Mouse (Mus musculus) lung, postnatal 36 days (tissue): ENCODE data around the gene Galns.
A peak's percentile ranks its signal among the peaks of the same experiment; 100 is the strongest.

ENCODE experiments used
- DNase-seq: peaks from one replicate; pipeline ENCODE4 v3.0.0; 2022; ENCODE audit warnings: mixed read lengths

Galns gene

GRCm38 (mm10) chr8:122564363-122565352 is 46.6 kb downstream of the Galns start:
- no peak for DNase-seq

- DNase-seq: no peak
These were observed 50.1 kb downstream of the Galns start for GRCm38 (mm10) chr8:122561199-122561598.

- peak; percentile 65 for DNase-seq
These were observed 52.5 kb downstream of the Galns start for GRCm38 (mm10) chr8:122558671-122559349.

DNA sequence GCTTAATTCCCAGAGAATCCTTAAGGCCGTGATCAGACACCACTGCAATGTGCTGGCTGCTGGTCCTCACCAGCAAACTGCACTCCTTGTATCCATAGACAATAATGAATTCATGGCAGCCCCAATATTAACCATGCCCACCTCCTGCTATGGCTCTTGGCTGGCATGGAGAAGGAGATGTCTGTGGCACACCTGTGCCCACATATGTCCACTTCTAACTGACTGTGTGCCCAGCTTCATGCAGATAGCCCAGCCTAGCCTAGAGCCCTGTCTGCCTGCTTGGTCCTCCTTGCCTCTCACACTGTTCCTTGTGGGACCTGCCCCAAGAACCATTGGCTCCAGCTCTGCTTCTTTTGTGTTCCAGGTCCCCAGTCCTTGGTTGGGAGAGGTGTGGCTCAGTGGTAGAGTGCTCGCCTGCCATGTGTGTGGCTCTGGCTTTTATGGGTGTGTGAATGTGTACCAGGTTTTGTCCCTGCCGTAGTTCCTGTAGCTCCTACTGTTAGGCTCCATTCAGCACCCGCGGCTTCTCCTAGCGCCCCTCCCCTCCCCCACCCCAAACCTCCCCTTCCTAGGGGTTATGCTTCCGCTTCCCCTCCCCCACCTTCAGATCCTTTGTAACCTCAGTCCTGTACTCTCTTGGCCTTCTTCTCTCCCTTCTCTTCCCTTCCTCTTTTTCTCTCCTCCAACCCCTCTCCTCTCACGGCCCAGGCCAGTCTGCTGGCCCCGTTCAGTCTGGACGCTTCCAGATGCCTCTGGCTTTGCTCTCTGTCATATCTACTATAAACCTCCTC is 53.8 kb downstream of the Galns start:
- no peak for DNase-seq

DNA sequence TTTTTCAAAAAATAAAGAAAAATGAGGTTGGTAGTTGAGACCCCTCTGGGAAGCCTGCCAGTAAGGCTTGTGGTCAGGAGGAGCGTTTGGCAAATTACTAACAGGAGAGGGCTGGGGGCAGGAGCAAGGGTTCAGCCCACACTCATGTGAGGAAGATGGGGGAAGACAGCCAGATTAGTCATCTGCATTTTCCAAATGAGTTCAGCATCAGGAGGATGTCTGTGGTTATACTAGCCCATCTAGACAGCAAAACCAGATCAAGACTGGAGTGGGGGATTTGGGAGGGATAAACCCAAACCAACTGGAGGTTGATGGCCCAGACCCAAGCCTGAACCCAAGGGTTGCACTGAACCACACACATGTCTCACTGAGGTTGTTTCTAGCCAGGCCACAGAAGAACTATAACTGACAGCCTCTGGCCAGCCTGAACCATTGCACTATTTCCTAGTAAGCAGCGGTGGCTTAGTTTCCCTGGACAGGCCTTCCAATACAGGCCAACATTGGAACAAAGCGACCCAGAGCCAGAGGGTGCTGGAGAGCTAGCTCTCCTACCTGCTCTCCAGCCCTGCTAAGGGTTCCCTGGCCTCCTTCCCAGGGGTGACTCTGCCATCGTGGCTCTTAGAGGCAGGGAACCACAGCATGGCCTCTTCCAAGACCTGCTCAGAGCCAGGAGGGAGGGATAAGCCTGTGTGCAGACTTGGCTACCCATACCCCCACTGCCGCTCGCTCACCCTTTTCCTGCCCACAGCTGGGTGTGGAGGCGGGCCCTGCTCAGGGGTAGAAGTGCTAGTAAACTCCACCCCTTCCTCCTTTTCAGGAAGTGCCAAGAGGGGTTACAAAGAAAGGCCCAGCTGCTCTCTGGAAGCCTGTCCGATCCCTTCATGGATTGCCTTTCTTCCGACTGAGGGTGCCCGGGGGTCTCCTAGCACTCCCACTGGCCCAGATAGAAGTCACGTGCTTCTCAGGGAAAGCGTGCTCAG is 54.9 kb downstream of the Galns start:
- peak; percentile 85 for DNase-seq

- no peak for DNase-seq
These were observed 56.5 kb downstream of the Galns start for GRCm38 (mm10) chr8:122554786-122555185.

- peak; percentile 96 for DNase-seq
These were observed 59.8 kb downstream of the Galns start, which contains the start of gene Piezo1 for GRCm38 (mm10) chr8:122551265-122552051. TSS of gene Piezo1 (minus strand) at chr8:122551329.

- no peak for DNase-seq
These were observed 60.3 kb downstream of the Galns start for GRCm38 (mm10) chr8:122550995-122551264.

DNA sequence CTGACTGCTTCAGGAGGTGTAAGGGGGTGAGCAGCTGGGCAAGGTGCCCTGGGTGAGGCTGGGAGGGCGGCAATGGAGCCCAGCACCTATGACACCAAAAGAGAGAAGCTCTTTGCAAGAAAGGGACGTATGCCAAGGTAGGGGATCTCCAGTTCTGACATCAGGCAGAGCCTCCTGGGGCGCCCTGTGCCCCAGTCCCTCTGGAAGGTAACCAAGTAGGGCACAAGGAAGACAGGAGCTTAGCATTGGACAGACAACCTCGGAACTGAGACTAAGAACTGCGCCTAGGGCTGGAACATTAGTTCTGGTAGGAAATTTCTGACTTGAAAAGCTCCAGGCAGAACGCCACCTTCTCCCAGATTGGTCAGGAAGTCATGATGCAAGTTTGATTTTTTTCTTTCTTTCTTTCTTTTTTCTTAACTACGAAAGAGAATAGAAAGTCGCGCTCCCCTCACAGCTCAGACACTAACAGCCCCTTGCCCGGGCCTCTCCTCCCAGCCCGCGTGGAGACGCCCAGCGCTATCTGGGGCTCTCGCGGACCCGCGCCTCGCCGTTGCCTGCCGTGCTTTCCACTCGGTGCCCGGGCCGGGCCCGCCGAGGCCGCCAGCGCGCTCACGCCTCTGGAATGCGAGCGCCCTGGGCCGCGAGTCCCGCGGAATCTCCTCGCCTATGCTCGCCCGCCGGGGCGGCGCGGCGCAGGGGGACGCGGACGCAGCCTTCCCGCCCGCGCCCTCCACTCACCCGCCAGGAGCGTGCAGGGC is 60.8 kb downstream of the Galns start:
- DNase-seq: peak; percentile 64

GRCm38 (mm10) chr8:122548891-122549439 is 62.3 kb downstream of the Galns start:
- DNase-seq: no peak

DNA sequence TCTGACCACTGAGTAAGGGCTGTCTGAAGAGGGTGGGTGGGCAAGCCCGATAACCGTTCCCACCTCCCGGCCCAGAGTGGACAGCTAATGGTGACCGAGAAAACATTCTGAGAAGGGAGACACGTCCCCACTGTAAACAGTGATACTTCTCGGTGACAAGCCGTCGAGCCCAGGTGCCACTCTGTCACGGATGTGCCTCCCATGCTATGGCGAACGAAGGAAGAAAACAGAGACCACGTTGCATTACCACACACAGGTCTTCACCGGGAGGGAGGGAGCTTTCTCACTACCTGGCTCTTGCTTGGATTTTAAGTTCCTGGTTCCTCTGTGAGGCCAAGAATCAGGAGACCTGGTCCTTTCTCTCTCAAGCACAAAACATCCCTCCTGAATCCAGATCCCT is 62.9 kb downstream of the Galns start:
- no peak for DNase-seq

GRCm38 (mm10) chr8:122547815-122548214 is 63.4 kb downstream of the Galns start:
- peak; percentile 77 for DNase-seq

- DNase-seq: peak; percentile 79
These were observed 64.3 kb downstream of the Galns start for GRCm38 (mm10) chr8:122546811-122547453.

DNA sequence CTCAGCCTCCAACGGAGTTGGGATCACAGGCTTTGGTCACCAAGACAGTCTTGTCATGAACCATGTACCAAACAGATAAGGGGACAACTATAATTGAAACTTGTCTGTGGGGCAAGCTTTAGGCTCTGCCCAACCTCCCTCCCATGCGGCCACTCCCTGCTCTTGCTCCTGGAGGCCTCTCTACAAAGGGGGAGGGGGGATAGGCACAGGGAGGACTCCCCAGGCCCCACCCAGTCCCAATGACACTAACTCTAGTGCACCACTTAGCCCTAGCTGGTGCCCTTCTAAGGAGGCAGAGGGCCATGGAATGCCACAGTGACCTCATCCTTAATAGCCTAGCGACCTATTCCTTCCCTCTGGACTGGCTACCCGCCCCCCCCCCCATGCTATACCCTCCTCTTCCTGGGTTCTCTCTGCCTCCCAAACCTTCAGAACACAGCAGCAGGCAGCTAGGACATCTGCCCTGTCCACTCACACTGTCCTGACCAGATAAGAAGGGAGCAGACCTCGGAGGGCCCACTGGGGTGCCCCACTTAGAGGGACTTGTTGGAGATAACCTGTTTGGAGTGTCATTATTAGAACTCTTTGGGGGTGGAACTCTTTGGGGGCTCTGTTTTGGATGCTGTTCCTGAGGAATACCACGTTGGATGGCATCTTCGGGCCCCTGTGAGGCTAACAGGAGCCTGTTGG is 65.1 kb downstream of the Galns start:
- DNase-seq: peak; percentile 60

GRCm38 (mm10) chr8:122544138-122544537 is 67.1 kb downstream of the Galns start:
- DNase-seq: no peak

GRCm38 (mm10) chr8:122538310-122539076 is 72.8 kb downstream of the Galns start:
- no peak for DNase-seq

GRCm38 (mm10) chr8:122537812-122538211 is 73.5 kb downstream of the Galns start:
- no peak for DNase-seq

- DNase-seq: peak; percentile 91
These were observed 74.2 kb downstream of the Galns start for GRCm38 (mm10) chr8:122537033-122537432.
